Mouse (Mus musculus): ENCODE data around the gene Itgb5. TPM values are rescaled to one million over a fixed set of nuclear protein-coding genes. Genes with fewer than 3 reads are reported as not detected.
A peak's percentile ranks its signal among the peaks of the same experiment; 100 is the strongest.

The Itgb5 gene
- polyA plus RNA-seq (2016; fragmentation: Nextera tagmentation; extraction: Ambion mirVana), result 64.3 and 67.1 TPM in 2 replicates

DNA sequence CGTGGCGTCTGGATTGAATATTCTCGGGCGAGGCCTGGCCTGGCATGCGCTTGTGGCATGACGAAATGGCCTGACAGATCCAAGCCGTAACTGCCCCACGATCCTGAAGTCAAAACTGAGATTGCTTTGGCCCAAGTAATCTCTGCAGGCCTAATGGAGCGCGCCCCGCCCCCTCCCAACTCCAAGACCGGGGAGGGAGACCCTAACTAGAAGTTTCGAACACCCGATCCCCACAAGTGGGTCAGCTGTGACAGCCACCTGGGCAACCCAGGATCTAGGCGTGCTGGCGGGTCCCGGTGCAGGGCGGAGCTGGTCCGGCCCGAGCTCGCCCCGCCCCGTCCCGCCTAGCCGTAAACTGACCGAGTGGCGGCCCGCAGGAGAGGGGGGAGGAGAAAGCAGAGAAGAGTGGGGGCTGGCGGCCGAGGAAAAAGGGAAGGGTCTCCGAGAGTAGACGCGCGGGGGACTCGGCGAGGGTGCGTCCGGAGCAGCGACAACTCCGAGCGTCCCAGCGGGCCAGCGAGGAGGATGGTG lies at the start of gene Itgb5:
Gene Itgb5 (plus strand): TSS at position 365 of the 531 bp plus-strand sequence.
- Histone ChIP-seq H3K27ac (peak within 1 kb of the TSS; percentile 97), H3K4me1 (peaks cover 56% of the 10 kb centered on the region), H3K9me3 (replicated peaks) (no peaks in the 10 kb centered on the region), H3K4me3 (peak within 1 kb of the TSS; percentile 96), H3K36me3 (no peaks in the 10 kb centered on the region), H3K27me3 (ENCODE audit: low read depth, poor library complexity, severe bottlenecking) (no peaks in the 10 kb centered on the region)
- WGBS, result under 1% methylated on average over 43 of the region's 43 CpGs
- DNase-seq (ENCODE audit: low spot score), result peak; percentile 88

DNA sequence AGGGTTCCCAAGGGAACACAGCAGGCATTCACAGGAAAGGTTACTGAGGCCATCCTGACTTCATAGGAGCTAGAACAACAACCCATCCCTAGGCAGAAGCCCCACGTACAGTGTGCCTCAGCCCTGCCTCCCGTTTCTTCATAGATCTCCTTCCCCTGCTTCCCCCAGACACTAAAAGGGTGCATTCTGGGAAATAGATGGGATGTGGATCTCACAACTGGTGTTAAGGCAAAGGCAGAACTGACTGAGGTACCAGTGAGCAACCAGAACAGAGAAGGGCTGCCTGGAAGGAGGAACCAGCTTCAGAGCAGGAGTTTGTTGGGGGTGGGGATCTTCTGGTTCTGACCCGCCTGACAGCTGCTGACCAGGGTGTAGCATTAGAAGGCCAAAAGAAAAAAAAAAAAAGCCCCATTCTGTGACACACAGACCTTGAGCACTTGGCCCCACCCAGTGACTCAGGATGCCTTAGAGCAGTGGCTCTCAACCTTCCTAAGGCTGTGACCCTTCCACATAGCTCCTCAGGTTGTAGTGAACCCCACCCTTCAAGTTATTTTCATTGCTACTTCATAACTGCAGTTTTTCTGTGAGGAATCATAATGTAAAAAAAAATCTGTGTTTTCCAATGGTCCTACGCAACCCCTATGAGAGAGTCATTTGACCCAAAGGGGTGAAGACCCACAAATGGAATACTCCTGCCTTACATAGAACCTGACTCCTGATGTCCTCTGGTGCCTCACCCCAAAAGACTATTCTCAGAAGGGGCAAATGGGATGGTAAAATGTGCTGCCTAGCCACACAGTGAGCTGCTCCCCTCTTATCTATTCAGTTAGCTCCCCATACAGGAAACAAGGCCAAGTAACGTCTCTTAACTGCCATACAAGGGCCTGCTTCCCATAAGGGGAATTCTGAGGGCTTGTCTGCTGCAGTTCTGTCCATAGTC lies 47.4 kb upstream of the Itgb5 start:
- no peaks in the 10 kb centered on the region for H3K27me3 ChIP-seq (ENCODE audit: low read depth, poor library complexity, severe bottlenecking)
- no peak overlapping the region for H3K4me3 ChIP-seq
- H3K4me1 ChIP-seq, result no peaks in the 10 kb centered on the region
- 70% methylated on average over 5 of the region's 5 CpGs for WGBS
- no peak overlapping the region for H3K27ac ChIP-seq
- no peaks in the 10 kb centered on the region for H3K9me3 ChIP-seq (replicated peaks)
- H3K36me3 ChIP-seq, result no peaks in the 10 kb centered on the region
- DNase-seq (ENCODE audit: low spot score), result no peak

DNA sequence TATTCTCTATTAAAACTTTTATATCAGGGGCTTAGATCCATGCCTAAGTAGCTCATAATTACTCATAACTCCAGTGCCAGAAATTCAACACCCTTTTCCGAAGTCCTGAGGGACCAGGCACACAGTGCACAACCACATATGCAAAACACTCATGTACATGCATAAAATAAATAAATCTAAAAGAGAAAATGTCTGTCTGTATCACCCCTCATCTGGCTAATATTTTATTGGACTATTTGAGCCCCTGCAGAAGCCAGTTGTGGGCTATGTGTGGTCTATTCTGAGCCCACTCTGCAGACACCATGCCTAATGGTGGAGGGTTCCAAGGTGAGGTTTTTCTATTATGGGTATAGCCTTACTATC lies 46.8 kb upstream of the Itgb5 start:
- Histone ChIP-seq H3K4me1 (no peaks in the 10 kb centered on the region), H3K27ac (no peak overlapping the region), H3K27me3 (ENCODE audit: low read depth, poor library complexity, severe bottlenecking) (no peaks in the 10 kb centered on the region), H3K36me3 (no peaks in the 10 kb centered on the region), H3K9me3 (replicated peaks) (no peaks in the 10 kb centered on the region), H3K4me3 (no peak overlapping the region)
- no peak for DNase-seq (ENCODE audit: low spot score)
- 98% methylated on average over 1 of the region's 1 CpGs for WGBS

DNA sequence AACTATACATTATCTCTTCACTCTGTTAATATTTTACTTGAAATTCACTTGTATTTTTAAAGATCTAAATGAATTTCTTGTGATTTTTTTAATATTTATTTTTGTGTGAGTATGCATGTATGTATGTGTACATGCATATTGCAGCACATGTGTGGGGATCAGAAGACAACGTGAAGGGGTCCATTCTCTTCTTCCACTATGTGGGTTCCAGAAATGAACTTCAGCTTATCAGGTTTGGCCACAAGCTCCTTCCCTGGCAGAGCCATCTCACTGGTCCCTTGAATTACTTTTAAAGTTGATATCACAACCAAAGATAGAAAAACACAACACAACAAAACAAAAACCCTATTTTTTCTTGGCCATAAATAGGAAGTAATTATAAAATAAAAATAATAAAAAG lies 44.9 kb upstream of the Itgb5 start:
- H3K4me1 ChIP-seq, result no peaks in the 10 kb centered on the region
- WGBS, result 93% methylated on average over 1 of the region's 1 CpGs
- H3K27me3 ChIP-seq (ENCODE audit: low read depth, poor library complexity, severe bottlenecking), result no peaks in the 10 kb centered on the region
- H3K27ac ChIP-seq, result no peak overlapping the region
- no peaks in the 10 kb centered on the region for H3K9me3 ChIP-seq (replicated peaks)
- DNase-seq (ENCODE audit: low spot score), result no peak
- no peaks in the 10 kb centered on the region for H3K36me3 ChIP-seq
- H3K4me3 ChIP-seq, result no peak overlapping the region

DNA sequence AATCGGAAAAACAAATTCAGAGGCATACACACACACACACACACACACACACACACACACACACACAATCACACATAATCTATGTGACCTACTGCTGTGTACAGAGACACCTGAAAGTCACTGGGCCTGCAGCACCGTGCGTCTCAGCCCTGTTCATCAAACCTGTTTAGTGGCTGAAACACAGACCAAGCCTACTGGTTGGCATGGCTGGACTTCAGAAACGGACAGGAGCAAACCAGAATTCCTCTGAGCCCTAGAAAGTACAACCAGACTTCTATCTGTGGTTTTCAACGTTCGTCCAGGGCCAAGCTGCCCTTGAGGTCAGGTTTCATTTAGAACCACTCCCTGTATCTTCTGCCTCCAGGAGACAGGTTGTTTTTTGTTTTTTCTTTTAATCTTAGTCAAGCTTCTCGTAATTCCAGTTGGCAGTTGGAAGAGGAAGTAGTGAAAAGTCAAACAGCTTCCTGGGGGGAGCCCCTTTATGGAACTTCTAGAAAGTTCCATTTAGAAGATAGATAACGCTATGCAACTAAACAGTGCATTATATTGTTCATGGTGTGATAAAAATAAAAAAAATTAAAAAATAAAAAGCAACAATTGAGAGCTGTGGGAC lies 44.3 kb upstream of the Itgb5 start:
- Histone ChIP-seq H3K36me3 (no peaks in the 10 kb centered on the region), H3K27me3 (ENCODE audit: low read depth, poor library complexity, severe bottlenecking) (no peaks in the 10 kb centered on the region), H3K9me3 (replicated peaks) (no peaks in the 10 kb centered on the region), H3K27ac (no peak overlapping the region), H3K4me1 (no peaks in the 10 kb centered on the region), H3K4me3 (no peak overlapping the region)
- DNase-seq (ENCODE audit: low spot score), result no peak
- 75% methylated on average over 8 of the region's 8 CpGs for WGBS

DNA sequence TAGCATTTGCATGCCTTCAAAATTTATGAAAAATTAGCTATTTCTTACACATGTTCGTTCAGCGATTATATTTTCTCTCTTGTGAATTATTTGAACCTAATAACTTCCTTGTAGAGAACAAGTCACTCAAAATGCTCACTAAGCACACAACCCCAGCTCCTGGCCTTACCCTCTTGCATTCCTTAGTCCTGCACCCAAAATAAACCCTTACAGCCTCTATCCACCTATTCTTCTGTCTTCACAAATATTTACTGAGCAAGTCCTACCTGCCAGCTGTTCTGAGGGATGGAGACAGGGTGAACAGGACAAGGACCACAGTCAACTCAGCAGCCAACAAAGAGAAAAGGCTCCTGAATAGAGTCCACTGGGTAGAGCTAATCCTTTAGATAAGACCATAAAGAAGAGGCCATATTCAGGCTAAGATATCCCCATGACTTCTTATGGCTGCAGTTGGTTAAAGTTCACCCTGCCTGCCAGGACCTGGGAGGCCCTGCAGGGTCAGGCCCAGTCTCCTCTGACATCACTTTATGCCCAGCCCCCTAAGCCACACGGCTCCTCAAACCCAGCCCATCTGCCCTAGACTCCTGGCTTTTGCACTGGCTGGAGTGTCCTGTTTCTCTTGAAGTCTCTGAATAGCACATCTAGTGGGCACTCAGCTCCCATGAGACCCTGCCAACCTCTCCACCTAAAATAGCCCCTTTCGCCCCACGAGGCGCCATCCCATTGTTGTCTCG lies 42.6 kb upstream of the Itgb5 start:
- no peak for DNase-seq (ENCODE audit: low spot score)
- WGBS, result 80% methylated on average over 7 of the region's 7 CpGs
- Histone ChIP-seq H3K9me3 (replicated peaks) (no peaks in the 10 kb centered on the region), H3K36me3 (no peaks in the 10 kb centered on the region), H3K4me1 (no peaks in the 10 kb centered on the region), H3K27me3 (ENCODE audit: low read depth, poor library complexity, severe bottlenecking) (no peaks in the 10 kb centered on the region), H3K4me3 (no peak overlapping the region), H3K27ac (no peak overlapping the region)

DNA sequence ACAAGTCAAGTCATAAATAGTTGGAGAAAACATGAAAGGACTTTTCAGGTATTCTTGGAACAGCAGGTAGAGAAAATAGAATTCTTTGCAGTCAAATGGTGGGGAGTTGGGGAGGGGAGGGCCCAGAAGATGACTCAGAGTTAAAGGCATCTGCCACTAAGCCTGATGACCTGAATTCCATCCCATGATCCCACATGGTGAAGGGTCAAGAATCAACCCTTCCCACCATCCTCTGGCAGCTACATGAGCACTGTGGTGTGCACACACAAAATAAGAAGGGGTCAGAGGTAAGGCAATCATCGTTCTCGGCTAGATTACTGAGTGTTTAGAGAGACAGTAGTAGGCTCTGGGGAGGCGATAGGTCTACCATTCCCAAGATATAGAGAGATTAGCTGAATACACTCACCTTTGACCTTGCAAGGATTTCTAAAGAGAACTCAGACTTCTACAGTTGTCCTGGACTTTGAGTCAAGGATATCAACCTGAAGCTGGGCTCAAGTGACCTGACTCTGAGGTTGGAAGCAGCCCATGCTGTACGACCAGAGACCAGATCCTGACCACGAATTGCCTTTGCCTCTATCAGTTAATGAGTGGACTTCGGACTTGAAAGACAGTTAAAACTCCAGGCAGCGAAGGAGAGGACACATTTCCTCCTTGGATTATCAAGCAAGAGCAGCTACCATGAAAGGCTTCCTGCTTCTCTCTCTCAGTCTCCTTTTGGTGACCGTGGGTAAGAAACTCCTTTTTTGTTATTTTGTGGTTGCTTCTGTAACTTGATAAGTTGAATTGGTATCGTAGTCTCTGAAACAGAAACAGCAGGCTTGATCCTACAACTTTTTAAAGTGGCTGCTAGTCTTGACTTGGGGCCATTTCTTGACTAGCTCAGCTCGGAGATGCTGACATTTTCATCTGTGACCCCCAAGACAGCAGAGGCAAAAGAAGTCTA lies 35.3 kb upstream of the Itgb5 start, which contains the start of gene Muc13:
Gene Muc13 (plus strand): TSS at position 192 of the 946 bp plus-strand sequence.
- Histone ChIP-seq H3K4me3 (no peak within 1 kb of the TSS), H3K36me3 (no peaks in the 10 kb centered on the region), H3K4me1 (no peaks in the 10 kb centered on the region), H3K9me3 (replicated peaks) (no peaks in the 10 kb centered on the region), H3K27me3 (ENCODE audit: low read depth, poor library complexity, severe bottlenecking) (no peaks in the 10 kb centered on the region), H3K27ac (no peak within 1 kb of the TSS)
- WGBS, result 84% methylated on average over 10 of the region's 10 CpGs
- no peak for DNase-seq (ENCODE audit: low spot score)

DNA sequence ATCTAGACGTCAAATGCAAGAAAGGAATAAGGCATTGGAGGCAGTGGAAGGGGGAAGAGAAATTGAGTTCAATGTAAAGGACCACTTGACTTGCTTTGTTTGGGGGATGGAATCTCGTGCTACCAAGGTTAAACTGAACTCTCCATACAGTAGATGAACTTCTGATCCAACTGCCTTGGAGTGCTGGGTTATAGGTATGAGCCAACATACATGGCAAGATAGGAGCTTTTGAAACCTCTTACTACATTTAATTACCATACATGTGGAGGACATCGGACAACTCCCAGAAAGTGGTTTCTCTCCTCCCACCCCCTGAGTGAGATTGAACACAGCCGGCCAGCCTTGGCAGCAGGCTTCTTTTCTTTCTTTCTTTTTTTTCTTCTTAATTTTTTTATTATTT lies 34.4 kb upstream of the Itgb5 start:
- DNase-seq (ENCODE audit: low spot score), result no peak
- H3K4me3 ChIP-seq, result no peak overlapping the region
- H3K27me3 ChIP-seq (ENCODE audit: low read depth, poor library complexity, severe bottlenecking), result no peaks in the 10 kb centered on the region
- no peaks in the 10 kb centered on the region for H3K4me1 ChIP-seq
- no peaks in the 10 kb centered on the region for H3K36me3 ChIP-seq
- no peaks in the 10 kb centered on the region for H3K9me3 ChIP-seq (replicated peaks)
- no peak overlapping the region for H3K27ac ChIP-seq
- WGBS, result 87% methylated on average over 4 of the region's 4 CpGs

DNA sequence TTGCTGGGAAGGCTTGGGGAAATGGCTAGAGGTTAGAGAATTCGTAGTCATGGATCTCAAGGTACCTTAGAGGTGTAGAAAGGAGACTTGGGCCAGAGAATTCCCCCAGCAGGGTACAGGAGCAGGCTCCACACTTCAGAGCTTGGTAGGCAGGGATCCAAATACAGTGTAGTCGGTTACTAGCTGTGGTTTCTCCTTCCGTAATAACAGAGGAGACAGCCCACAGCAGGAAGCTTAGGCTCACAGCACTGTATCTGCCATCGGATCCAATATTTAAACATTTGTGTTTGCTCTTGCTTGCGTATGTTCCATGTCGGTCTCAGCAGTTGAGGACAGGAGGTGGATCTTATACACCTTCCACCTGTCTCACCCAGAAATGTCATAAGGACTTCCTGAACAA lies 33.6 kb upstream of the Itgb5 start:
- Histone ChIP-seq H3K36me3 (no peaks in the 10 kb centered on the region), H3K9me3 (replicated peaks) (no peaks in the 10 kb centered on the region), H3K4me1 (no peaks in the 10 kb centered on the region), H3K27me3 (ENCODE audit: low read depth, poor library complexity, severe bottlenecking) (no peaks in the 10 kb centered on the region), H3K27ac (no peak overlapping the region), H3K4me3 (no peak overlapping the region)
- 86% methylated on average over 6 of the region's 6 CpGs for WGBS
- DNase-seq (ENCODE audit: low spot score), result no peak

DNA sequence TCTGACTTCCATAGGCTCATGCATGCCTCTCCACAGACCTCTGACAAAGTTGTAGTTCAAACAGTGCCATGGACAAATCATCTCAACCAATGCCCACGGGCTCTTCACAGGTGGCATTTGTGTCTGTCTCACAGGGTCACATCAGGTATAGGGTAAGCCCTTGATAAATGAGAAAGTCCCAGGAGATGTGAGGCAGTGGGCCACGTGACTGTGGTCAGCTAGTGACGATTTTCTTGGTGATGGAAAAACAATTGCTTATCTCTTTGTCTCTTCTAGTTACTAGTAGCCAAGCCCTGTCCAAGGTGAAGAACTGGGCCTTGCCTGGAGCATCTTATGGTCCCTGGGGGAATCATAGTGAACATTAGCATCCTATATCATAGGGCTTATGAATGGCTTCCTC lies 32.7 kb upstream of the Itgb5 start:
- H3K27me3 ChIP-seq (ENCODE audit: low read depth, poor library complexity, severe bottlenecking), result no peaks in the 10 kb centered on the region
- H3K4me1 ChIP-seq, result no peaks in the 10 kb centered on the region
- H3K9me3 ChIP-seq (replicated peaks), result no peaks in the 10 kb centered on the region
- WGBS, result 86% methylated on average over 3 of the region's 3 CpGs
- H3K36me3 ChIP-seq, result no peaks in the 10 kb centered on the region
- H3K27ac ChIP-seq, result no peak overlapping the region
- DNase-seq (ENCODE audit: low spot score), result no peak
- no peak overlapping the region for H3K4me3 ChIP-seq

DNA sequence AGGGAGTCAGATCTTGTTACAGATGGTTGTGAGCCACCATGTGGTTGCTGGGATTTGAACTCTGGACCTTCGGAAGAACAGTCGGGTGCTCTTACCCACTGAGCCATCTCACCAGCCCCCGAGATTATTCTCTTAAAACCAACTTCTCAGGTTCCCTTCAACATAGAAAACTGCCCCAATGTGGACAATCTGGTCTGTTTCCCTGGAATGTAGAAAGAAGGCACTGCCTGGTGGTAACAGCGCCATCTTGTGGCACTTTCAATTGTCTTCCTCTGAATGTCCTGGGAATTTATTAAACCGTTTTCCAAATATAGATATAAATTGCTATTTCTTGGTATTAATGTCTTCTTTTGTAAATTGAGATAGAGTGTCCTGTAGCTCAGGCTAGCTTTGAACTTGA lies 31.6 kb upstream of the Itgb5 start:
- peak; percentile 67 for DNase-seq (ENCODE audit: low spot score)
- Histone ChIP-seq H3K4me3 (no peak overlapping the region), H3K9me3 (replicated peaks) (no peaks in the 10 kb centered on the region), H3K27ac (no peak overlapping the region), H3K27me3 (ENCODE audit: low read depth, poor library complexity, severe bottlenecking) (no peaks in the 10 kb centered on the region), H3K36me3 (no peaks in the 10 kb centered on the region), H3K4me1 (no peaks in the 10 kb centered on the region)
- 46% methylated on average over 5 of the region's 5 CpGs for whole genome bisulfite sequencing

DNA sequence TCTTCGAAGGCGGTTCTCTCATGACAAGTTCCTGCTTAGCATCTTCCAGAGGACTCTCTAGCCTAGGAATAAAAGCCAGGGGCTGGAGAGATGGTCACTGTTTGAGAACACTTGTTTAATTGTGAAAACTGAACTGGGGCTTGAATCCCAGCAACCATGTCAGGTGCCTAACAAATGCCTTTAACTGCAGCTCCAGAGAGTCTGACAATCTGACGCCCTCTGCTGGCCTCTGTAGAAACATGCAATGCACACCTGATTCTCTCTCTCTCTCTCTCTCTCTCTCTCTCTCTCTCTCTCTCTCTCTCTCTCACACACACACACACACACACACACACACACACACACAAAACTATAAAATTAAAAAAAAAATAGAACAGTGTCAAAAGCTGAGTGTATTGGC lies 19.5 kb upstream of the Itgb5 start:
- 74% methylated on average over 3 of the region's 3 CpGs for WGBS
- Histone ChIP-seq H3K9me3 (replicated peaks) (no peaks in the 10 kb centered on the region; the same call in 1 of the 2 replicates), H3K36me3 (no peaks in the 10 kb centered on the region), H3K27me3 (ENCODE audit: low read depth, poor library complexity, severe bottlenecking) (no peaks in the 10 kb centered on the region), H3K27ac (no peak overlapping the region), H3K4me3 (no peak overlapping the region), H3K4me1 (no peaks in the 10 kb centered on the region)
- no peak for DNase-seq (ENCODE audit: low spot score)

Data from limb, embryonic 10.5 days (tissue).